Mouse (Mus musculus): ENCODE measurements at regions not wholly inside any gene's neighbourhood (a gene's known extent, or its start where the extent isn't known, plus 50 kb on each side); places are given as distances from the start of the nearest gene placed in this dataset.

DNA sequence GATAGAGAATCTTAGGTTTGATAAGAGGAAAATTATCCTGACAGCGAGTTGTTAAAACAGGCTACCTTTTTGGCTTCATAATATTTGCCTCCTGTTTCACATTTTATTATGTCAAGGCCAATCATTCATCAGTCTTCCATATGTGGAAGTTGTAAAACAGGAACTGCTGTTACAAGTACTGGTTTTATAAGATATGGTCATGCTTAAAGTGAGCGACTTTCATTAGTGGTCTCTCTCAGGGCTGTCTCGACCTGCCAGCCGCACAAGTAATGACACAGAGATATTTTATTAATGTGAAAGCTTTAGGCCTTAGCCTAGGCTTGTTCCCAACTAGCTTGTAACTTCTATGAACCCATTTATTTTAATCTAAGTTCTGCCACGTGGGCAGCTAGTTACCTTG, 346.3 kb upstream of the Nudt12 start:
- no peak overlapping the region for H3K4me3 ChIP-seq
- H3K27me3 ChIP-seq = no peaks in the 10 kb centered on the region
- ATAC-seq (ENCODE audit: low read depth) = no peak
- H3K9ac ChIP-seq = no peak overlapping the region
- 85% methylated on average over 5 of the region's 5 CpGs for WGBS
- no peaks in the 10 kb centered on the region for H3K36me3 ChIP-seq
- H3K4me1 ChIP-seq (replicated peaks) = no peaks in the 10 kb centered on the region
- H3K27ac ChIP-seq (replicated peaks) = no peak overlapping the region
- no peaks in the 10 kb centered on the region for H3K9me3 ChIP-seq
- H3K4me2 ChIP-seq = no peak overlapping the region

DNA sequence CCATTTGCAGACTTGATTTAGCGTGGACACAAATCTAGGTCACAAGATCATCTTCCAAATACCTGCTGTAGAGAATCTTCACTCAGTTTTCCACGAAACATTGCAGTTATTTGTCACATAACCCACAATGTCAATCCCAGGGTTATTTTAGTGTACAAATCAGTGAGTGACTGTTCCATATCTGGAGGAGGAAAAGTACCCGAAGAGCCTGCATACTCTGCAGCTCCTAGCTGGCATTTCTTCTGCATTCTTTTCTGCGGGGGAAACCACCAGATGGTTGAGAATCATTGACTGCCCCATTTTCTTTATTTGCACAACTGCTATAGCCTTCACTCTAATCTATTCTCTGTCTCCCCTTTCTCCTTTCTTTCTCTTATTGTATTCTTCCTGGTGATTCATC, 332.4 kb upstream of the Nudt12 start:
- WGBS = 85% methylated on average over 4 of the region's 4 CpGs
- H3K4me2 ChIP-seq = no peak overlapping the region
- H3K36me3 ChIP-seq = no peaks in the 10 kb centered on the region

DNA sequence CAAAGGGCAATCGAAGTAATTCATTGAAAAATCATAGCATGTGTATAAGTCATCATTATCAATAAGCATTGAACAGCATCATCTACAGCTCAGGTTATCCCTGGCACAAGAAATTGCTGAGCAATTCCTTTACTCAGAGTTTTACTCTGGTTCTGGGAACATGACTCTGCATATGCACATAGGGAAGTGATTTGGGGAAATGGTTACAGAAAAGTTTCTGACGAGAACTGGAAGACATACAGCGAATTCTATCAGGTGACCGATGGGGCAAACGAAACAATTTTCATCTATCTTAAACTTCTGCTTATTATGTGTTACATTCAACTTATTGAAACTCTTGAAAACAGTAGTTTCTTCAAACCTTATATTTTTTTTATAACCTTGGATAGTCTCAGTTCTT, 284.8 kb upstream of the Nudt12 start:
- 87% methylated on average over 5 of the region's 5 CpGs for WGBS
- H3K27ac ChIP-seq (replicated peaks) = no peak overlapping the region
- ATAC-seq (ENCODE audit: low read depth) = no peak
- H3K27me3 ChIP-seq = no peaks in the 10 kb centered on the region
- no peak overlapping the region for H3K4me3 ChIP-seq
- no peaks in the 10 kb centered on the region for H3K36me3 ChIP-seq
- H3K4me1 ChIP-seq (replicated peaks) = no peaks in the 10 kb centered on the region
- no peak overlapping the region for H3K9ac ChIP-seq
- no peak overlapping the region for H3K4me2 ChIP-seq
- no peaks in the 10 kb centered on the region for H3K9me3 ChIP-seq

More for the DNA sequence above, 332.4 kb upstream of the Nudt12 start:
- no peak overlapping the region for H3K27ac ChIP-seq (replicated peaks)
- no peaks in the 10 kb centered on the region for H3K27me3 ChIP-seq
- ATAC-seq (ENCODE audit: low read depth) = no peak
- H3K4me3 ChIP-seq = no peak overlapping the region
- H3K9ac ChIP-seq = no peak overlapping the region
- no peaks in the 10 kb centered on the region for H3K4me1 ChIP-seq (replicated peaks)
- no peaks in the 10 kb centered on the region for H3K9me3 ChIP-seq

DNA sequence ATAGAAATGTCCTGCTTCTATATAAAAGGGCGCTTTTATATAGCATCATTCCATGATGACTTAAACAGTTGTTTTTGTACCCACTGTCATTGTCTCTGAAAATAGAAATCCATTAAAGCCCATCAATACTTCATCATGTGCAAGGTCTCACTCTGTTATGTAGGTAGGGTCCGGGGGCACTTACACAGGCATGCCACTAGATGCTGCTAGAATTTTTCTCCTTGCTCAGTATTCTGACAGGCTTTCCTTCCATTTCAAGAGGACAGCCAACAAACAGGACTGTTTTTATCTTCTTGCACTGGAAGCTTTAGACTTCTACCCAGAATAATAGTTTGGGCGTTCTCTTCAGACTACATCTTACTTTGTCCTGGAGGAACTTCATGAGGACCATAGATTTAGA, 268.2 kb upstream of the Nudt12 start:
- H3K9ac ChIP-seq = no peak overlapping the region
- ATAC-seq (ENCODE audit: low read depth) = peak; percentile 36; the same call in 1 of the 2 replicates
- no peak overlapping the region for H3K4me2 ChIP-seq
- H3K27me3 ChIP-seq = no peaks in the 10 kb centered on the region
- H3K4me3 ChIP-seq = no peak overlapping the region
- H3K36me3 ChIP-seq = no peaks in the 10 kb centered on the region
- H3K4me1 ChIP-seq (replicated peaks) = no peaks in the 10 kb centered on the region
- no peak overlapping the region for H3K27ac ChIP-seq (replicated peaks)
- H3K9me3 ChIP-seq = no peaks in the 10 kb centered on the region
- 66% methylated on average over 3 of the region's 3 CpGs for WGBS

DNA sequence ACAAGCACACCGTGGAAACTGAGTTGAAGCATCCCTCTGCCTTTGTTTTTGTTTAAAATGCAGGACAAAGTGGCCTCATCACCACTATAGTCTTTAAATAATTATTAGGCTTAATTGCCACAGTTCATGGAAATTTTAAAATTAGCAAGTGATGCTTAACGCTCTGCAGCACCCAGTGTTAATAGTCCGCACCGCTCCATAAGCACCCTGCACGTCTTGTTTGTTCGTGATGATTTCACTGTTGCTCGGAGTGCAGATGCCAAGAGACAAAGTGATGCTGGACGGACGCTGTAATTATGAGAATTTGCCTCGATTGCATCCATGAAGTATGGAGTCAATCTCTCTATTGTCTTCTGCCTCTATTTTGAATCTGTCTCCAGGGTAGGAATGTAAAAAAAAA, 266.6 kb upstream of the Nudt12 start:
- Histone ChIP-seq H3K27me3 (no peaks in the 10 kb centered on the region), H3K4me3 (no peak overlapping the region), H3K4me1 (replicated peaks) (no peaks in the 10 kb centered on the region), H3K9me3 (no peaks in the 10 kb centered on the region), H3K27ac (replicated peaks) (no peak overlapping the region), H3K9ac (no peak overlapping the region), H3K36me3 (no peaks in the 10 kb centered on the region), H3K4me2 (0 out of 2 replicates have a peak overlapping the region, but pooled peaks have one; percentile 14)
- WGBS = 49% methylated on average over 10 of the region's 10 CpGs
- no peak for ATAC-seq (ENCODE audit: low read depth)

DNA sequence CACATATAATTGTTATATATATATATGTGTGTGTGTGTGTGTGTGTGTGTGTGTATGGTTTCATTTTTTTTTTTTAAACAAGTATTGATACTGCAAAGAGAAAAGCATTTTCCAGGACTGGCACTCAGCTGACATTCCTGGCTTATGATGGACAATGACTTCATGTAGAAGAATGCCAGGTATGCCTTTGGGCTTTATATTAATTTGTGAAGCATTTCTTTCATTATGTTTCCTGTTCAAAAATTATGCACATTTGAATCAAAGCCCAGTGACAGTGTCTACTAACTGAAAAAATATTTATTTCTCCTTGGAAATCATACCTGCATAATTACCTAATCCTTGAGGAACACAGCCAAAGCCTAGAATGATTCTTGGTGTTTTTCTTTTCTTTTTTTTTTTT, 256.4 kb upstream of the Nudt12 start:
- Histone ChIP-seq H3K9me3 (no peaks in the 10 kb centered on the region), H3K9ac (no peak overlapping the region), H3K4me1 (replicated peaks) (no peaks in the 10 kb centered on the region), H3K27me3 (no peaks in the 10 kb centered on the region), H3K36me3 (no peaks in the 10 kb centered on the region), H3K4me3 (no peak overlapping the region), H3K27ac (replicated peaks) (no peak overlapping the region), H3K4me2 (no peak overlapping the region)
- ATAC-seq (ENCODE audit: low read depth) = no peak

DNA sequence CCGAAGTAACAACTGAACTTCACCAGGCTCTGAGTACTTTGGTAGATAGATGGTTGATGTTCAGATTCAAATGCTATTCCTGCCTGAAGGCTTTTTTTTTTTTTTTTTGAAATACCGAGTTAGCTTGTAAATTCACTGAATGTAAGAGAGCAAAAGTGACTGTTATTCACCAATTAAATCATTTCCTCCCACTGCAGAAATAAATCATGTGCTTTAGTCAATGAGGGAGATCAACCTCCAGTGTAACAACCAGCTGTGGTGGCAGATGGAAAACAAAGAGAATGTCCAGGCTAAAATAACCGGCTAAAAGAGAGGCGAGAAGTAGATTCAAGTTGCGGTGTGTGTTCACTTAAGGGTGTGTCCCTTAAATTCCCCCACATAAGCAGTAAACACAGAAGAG, 235.8 kb upstream of the Nudt12 start:
- H3K9me3 ChIP-seq = no peaks in the 10 kb centered on the region
- no peaks in the 10 kb centered on the region for H3K27me3 ChIP-seq
- ATAC-seq (ENCODE audit: low read depth) = no peak
- no peaks in the 10 kb centered on the region for H3K36me3 ChIP-seq
- no peaks in the 10 kb centered on the region for H3K4me1 ChIP-seq (replicated peaks)
- 54% methylated on average over 5 of the region's 5 CpGs for WGBS
- no peak overlapping the region for H3K9ac ChIP-seq
- H3K27ac ChIP-seq (replicated peaks) = no peak overlapping the region
- no peak overlapping the region for H3K4me2 ChIP-seq
- H3K4me3 ChIP-seq = no peak overlapping the region

DNA sequence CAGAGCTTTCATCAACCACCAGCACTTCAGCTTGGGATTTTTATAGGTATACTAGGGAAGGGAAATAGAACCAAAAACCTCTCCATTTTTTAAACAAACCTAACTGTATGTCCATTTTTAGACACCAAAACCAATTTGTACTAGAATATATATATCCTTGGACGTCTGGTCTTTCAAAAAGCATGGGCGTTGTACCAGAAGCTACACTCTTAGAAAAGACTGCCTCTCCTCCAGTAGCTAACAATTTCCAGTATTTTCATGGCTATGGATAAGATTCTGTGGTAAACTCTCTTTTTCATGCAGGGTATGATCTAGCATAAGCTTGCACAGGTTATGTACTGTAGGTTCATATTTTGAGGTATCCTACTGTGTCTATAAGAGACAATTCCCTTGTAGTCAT, 219.1 kb upstream of the Nudt12 start:
- WGBS = 88% methylated on average over 2 of the region's 2 CpGs
- Histone ChIP-seq H3K4me1 (replicated peaks) (no peaks in the 10 kb centered on the region), H3K27me3 (no peaks in the 10 kb centered on the region), H3K9ac (no peak overlapping the region), H3K9me3 (no peaks in the 10 kb centered on the region), H3K36me3 (no peaks in the 10 kb centered on the region), H3K4me3 (no peak overlapping the region), H3K4me2 (no peak overlapping the region), H3K27ac (replicated peaks) (no peak overlapping the region)
- ATAC-seq (ENCODE audit: low read depth) = no peak

Measured in neural tube, embryonic 13.5 days (tissue).